Mouse (Mus musculus): ENCODE results near the gene Pan3.
A peak's percentile ranks its signal among the peaks of the same experiment; 100 is the strongest.
"Not testable (repeated sequence)": the region's sequence is repeated elsewhere in the genome, so short reads cannot be mapped to it uniquely, and the experiment has no call there.

Pan3 gene

GRCm38 (mm10) chr5:147557641-147558040 is 127.7 kb downstream of the Pan3 start:
- not testable (repeated sequence) for DNase-seq (ENCODE audit: low spot score in 2 of 2)

GRCm38 (mm10) chr5:147563511-147564139 is 133.7 kb downstream of the Pan3 start:
- DNase-seq (ENCODE audit: low spot score in 2 of 2), result no peak

GRCm38 (mm10) chr5:147564140-147564590 is 134.2 kb downstream of the Pan3 start:
- no peak for DNase-seq (ENCODE audit: low spot score in 2 of 2)

- peak; percentile 39 to 66 for DNase-seq (ENCODE audit: low spot score in 2 of 2)
Measured at GRCm38 (mm10) chr5:147565444-147565843, 135.5 kb downstream of the Pan3 start.

GRCm38 (mm10) chr5:147566335-147566734 is 136.4 kb downstream of the Pan3 start:
- no peak for DNase-seq (ENCODE audit: low spot score in 2 of 2)

- no peak for DNase-seq (ENCODE audit: low spot score in 2 of 2)
Measured at GRCm38 (mm10) chr5:147572695-147573094, 142.7 kb downstream of the Pan3 start.

- no peak for DNase-seq (ENCODE audit: low spot score in 2 of 2)
Measured at GRCm38 (mm10) chr5:147573555-147573954, 143.6 kb downstream of the Pan3 start.

GRCm38 (mm10) chr5:147574517-147574916 is 144.6 kb downstream of the Pan3 start:
- DNase-seq (ENCODE audit: low spot score in 2 of 2), result no peak

- no peak for DNase-seq (ENCODE audit: low spot score in 2 of 2)
Measured at GRCm38 (mm10) chr5:147577003-147577402, 147.0 kb downstream of the Pan3 start.

GRCm38 (mm10) chr5:147579148-147579547 is 149.2 kb downstream of the Pan3 start:
- no peak for DNase-seq (ENCODE audit: low spot score in 2 of 2)

- DNase-seq (ENCODE audit: low spot score in 2 of 2), result no peak
Measured at GRCm38 (mm10) chr5:147579691-147580090, 149.7 kb downstream of the Pan3 start.

GRCm38 (mm10) chr5:147580181-147580580 is 150.2 kb downstream of the Pan3 start:
- no peak for DNase-seq (ENCODE audit: low spot score in 2 of 2)

GRCm38 (mm10) chr5:147583702-147584298 is 153.8 kb downstream of the Pan3 start:
- peak; percentile 80 to 81 for DNase-seq (ENCODE audit: low spot score in 2 of 2)

- DNase-seq (ENCODE audit: low spot score in 2 of 2), result no peak
Measured at GRCm38 (mm10) chr5:147584648-147585047, 154.7 kb downstream of the Pan3 start.

GRCm38 (mm10) chr5:147585070-147585469 is 155.1 kb downstream of the Pan3 start:
- no peak for DNase-seq (ENCODE audit: low spot score in 2 of 2)

GRCm38 (mm10) chr5:147589814-147590213 is 159.9 kb downstream of the Pan3 start:
- no peak for DNase-seq (ENCODE audit: low spot score in 2 of 2)

- no peak for DNase-seq (ENCODE audit: low spot score in 2 of 2)
Measured at GRCm38 (mm10) chr5:147597825-147598224, 167.9 kb downstream of the Pan3 start.

Measured in frontal cortex, postnatal 36 days (tissue).